Mouse (Mus musculus): ENCODE data around the gene Paox.

Gene Paox

GRCm38 (mm10) chr7:140169386-140169785 is 53.8 kb downstream of the Paox start:
- no peak for DNase-seq (ENCODE audit: low read depth in 1 of 2, low spot score in 2 of 2)

GRCm38 (mm10) chr7:140170863-140171262 is 55.3 kb downstream of the Paox start:
- DNase-seq (ENCODE audit: low read depth in 1 of 2, low spot score in 2 of 2) = no peak

DNA sequence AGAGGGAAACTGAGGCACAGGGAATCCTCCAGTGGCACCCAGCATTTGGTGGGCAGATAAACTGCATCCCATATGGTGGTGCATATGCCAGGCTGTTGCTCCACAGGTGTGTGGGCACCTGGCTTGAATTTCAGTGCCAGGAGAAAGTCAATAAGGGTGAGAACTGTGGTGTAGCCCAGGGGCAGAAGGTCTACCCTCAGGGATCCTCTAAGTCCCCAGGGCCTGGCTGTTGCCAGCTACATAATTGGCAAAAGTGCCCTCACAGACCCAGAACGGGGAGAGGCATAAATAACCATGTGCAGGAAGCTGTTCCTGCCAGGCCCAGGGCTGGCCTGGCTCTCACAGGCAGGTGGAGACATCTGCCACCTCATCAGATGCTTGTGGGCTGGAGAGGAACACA is 57.3 kb downstream of the Paox start, which contains the start of gene Olfr523:
TSS of gene Olfr523 (plus strand) at position 282 of the 400 bp plus-strand sequence.
- no peak for DNase-seq (ENCODE audit: low read depth in 1 of 2, low spot score in 2 of 2)

DNA sequence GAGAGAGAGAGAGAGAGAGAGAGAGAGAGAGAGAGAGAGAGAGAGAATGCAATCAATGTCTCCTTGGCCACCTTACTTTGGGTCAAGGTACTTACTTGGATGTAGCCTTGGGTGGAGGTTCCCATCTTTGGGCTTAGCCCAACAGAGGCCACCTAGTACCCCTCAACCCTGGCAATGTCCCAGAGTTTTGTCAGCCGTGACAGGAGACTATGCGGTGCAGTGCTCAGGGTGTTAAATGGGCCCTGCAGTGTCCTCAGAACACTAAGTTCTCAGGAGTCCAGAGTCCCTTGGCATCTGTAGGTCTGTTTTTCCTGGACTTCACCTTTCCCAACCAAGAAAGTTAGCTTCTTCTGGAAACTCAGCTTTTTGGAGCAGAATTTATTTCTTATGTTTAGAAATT is 63.6 kb downstream of the Paox start:
- DNase-seq (ENCODE audit: low read depth in 1 of 2, low spot score in 2 of 2) = no peak

- no peak for DNase-seq (ENCODE audit: low read depth in 1 of 2, low spot score in 2 of 2)
Observed at GRCm38 (mm10) chr7:140180692-140181091, 65.1 kb downstream of the Paox start.

DNA sequence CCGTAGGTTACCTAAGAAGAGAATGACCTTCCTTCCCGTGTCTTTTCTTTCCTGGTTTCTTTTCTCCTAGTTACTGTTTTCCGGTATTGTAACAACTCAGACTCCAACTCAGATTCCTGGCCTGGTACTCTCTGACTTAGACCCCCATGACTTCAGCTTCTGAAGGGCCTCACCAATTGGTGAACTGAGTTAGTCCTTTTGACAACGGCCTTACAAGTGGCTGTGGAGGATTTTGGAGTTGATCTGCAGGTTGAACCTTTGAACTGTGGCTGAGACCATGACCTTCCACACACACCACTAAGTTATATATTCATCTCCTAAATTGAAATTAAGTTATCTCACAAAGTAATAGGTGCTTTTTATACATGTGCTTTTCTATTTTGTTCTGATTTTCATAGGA is 68.6 kb downstream of the Paox start:
- DNase-seq (ENCODE audit: low read depth in 1 of 2, low spot score in 2 of 2) = no peak

Measured in monocyte, adult 2 months (primary cell).